ENCODE assay signal across 22 mouse cellular contexts in the genomic region with DNA sequence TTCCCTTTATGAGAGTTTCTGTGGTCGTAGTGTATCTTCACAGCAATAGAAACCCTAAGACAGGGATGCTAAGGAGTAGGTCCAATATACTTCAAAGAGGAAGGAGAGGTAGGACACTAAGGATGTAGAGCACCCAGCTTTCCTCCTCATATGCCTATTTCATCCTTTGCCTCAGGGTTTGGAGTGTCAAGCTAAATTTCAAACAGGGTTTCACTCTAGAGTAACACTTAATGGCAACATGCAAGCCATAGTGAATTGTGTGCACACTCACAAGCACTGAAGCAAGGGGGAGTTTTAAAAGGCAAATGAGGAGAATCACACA.
DNase-seq lines count a peak whose midpoint lies in the region; ATAC-seq and TF ChIP-seq lines count a peak whose summit lies in the region.
"Had no signal": no experiment of that assay in that cellular context is flagged by ENCODE, and none has a peak within 500 bp of the region (broad histone marks: within the 10 kb centered on the region; RNA-seq: fewer than 3 reads in every experiment).

No protein-coding gene starts in this region.

- H3K4me3 ChIP-seq in forebrain, embryonic 10.5 days, result no peak overlapping the region
- H3K4me3 ChIP-seq in forebrain, embryonic 11.5 days (ENCODE audit: low read depth, low read length), result no peak overlapping the region
- H3K4me3 ChIP-seq in midbrain, embryonic 15.5 days, result no peak overlapping the region
- H3K4me3 ChIP-seq in cerebellum, adult 2 months (replicated peaks; ENCODE audit: insufficient read depth, low read depth, low read length), result no peak overlapping the region
- H3K4me3 ChIP-seq: heart, embryonic 13.5 days; layer of hippocampus, adult 2 months; myocyte had no signal

- 38% methylated on average over 1 of the region's 1 CpGs for WGBS in forebrain, embryonic 10.5 days
- WGBS in forebrain, embryonic 11.5 days, result 12% methylated on average over 1 of the region's 1 CpGs
- 17% methylated on average over 1 of the region's 1 CpGs for WGBS in midbrain, embryonic 15.5 days
- 45% methylated on average over 1 of the region's 1 CpGs for WGBS in cerebellum, adult 2 months

- ATAC-seq in forebrain, embryonic 11.5 days (replicated peaks; ENCODE audit: low FRiP score), result no peak
- ATAC-seq in midbrain, embryonic 15.5 days (replicated peaks), result peak; percentile 71
- no peak for ATAC-seq in granulocyte monocyte progenitor cell, adult 5-6 weeks (replicated peaks; ENCODE audit: poor library complexity, severe bottlenecking)
- ATAC-seq: CD4-positive, CD25-positive, alpha-beta regulatory T cell, adult 4 months; lung, postnatal 0 days; Patski had no signal

- H3K9ac ChIP-seq in forebrain, embryonic 11.5 days (ENCODE audit: low read length), result no peak overlapping the region; the same call in 1 of the 2 replicates
- no peak overlapping the region for H3K9ac ChIP-seq in midbrain, embryonic 15.5 days
- H3K9ac ChIP-seq: heart, embryonic 13.5 days had no signal

- DNase-seq in forebrain, embryonic 10.5 days (ENCODE audit: extremely low spot score, low spot score), result no peak
- no peak for DNase-seq in forebrain, embryonic 11.5 days (ENCODE audit: low spot score)
- peak; percentile 32 for DNase-seq in retina, postnatal 1 day
- no peak for DNase-seq in retina, embryonic 14.5 days (ENCODE audit: low spot score)
- DNase-seq in cerebellum, adult 2 months, result no peak
- DNase-seq: adrenal gland, adult 8-10 months; cerebellum, adult 9-10 months; embryo, embryonic 11 days; heart, adult 18-20 months; kidney, adult 8-10 months; kidney, postnatal 14 days; layer of hippocampus, postnatal 36 days; liver; right cerebral cortex, adult 18-20 months had no signal

- TF ChIP-seq POLR2A in cerebellum, adult 2 months (IDR thresholded peaks at IDR 0.05; ENCODE audit: borderline replicate concordance, insufficient read depth, low read length), result no peak

- H3K27me3 ChIP-seq in forebrain, embryonic 10.5 days (ENCODE audit: poor library complexity, severe bottlenecking), result no peaks in the 10 kb centered on the region; the same call in 1 of the 2 replicates
- H3K27me3 ChIP-seq in forebrain, embryonic 11.5 days (ENCODE audit: control insufficient read depth, insufficient read depth, low read length), result no peaks in the 10 kb centered on the region
- H3K27me3 ChIP-seq in midbrain, embryonic 15.5 days (replicated peaks), result no peaks in the 10 kb centered on the region
- no peaks in the 10 kb centered on the region for H3K27me3 ChIP-seq in cerebellum, adult 2 months (ENCODE audit: control insufficient read depth, insufficient read depth, low read length)
- H3K27me3 ChIP-seq: heart, embryonic 13.5 days; Patski had no signal

- H3K4me2 ChIP-seq in forebrain, embryonic 11.5 days (ENCODE audit: low read depth, low read length, severe bottlenecking), result no peak overlapping the region
- peak overlapping the region; percentile 30; the same call in 1 of the 2 replicates for H3K4me2 ChIP-seq in midbrain, embryonic 15.5 days
- H3K4me2 ChIP-seq: heart, embryonic 13.5 days had no signal

- TF ChIP-seq CTCF in cerebellum, adult 2 months (IDR thresholded peaks at IDR 0.05; ENCODE audit: borderline replicate concordance, insufficient read depth, low read depth, low read length), result no peak

- H3K9me3 ChIP-seq in forebrain, embryonic 10.5 days, result no peaks in the 10 kb centered on the region
- H3K9me3 ChIP-seq in forebrain, embryonic 11.5 days (ENCODE audit: control insufficient read depth, low read length), result no peaks in the 10 kb centered on the region
- no peaks in the 10 kb centered on the region for H3K9me3 ChIP-seq in midbrain, embryonic 15.5 days
- H3K9me3 ChIP-seq: heart, embryonic 13.5 days had no signal

- peaks cover 18% of the 10 kb centered on the region for H3K4me1 ChIP-seq in forebrain, embryonic 10.5 days
- peaks cover 3% of the 10 kb centered on the region; the same call in 1 of the 2 replicates for H3K4me1 ChIP-seq in forebrain, embryonic 11.5 days (replicated peaks; ENCODE audit: control insufficient read depth, insufficient read depth, low read length)
- H3K4me1 ChIP-seq in midbrain, embryonic 15.5 days, result peaks cover 17% of the 10 kb centered on the region
- no peaks in the 10 kb centered on the region for H3K4me1 ChIP-seq in cerebellum, adult 2 months (ENCODE audit: control insufficient read depth, insufficient read depth, low read length)

- no peaks in the 10 kb centered on the region for H3K36me3 ChIP-seq in forebrain, embryonic 10.5 days (replicated peaks)
- H3K36me3 ChIP-seq in forebrain, embryonic 11.5 days (ENCODE audit: control insufficient read depth, insufficient read depth, low read length), result no peaks in the 10 kb centered on the region
- no peaks in the 10 kb centered on the region for H3K36me3 ChIP-seq in midbrain, embryonic 15.5 days (replicated peaks)
- H3K36me3 ChIP-seq: heart, embryonic 13.5 days had no signal

- H3K27ac ChIP-seq in forebrain, embryonic 10.5 days, result 0 out of 2 replicates have a peak overlapping the region, but pooled peaks have one; percentile 78
- H3K27ac ChIP-seq in forebrain, embryonic 11.5 days (ENCODE audit: low read depth, low read length), result no peak overlapping the region
- H3K27ac ChIP-seq in midbrain, embryonic 15.5 days, result peak overlapping the region; percentile 85
- H3K27ac ChIP-seq in cerebellum, adult 2 months (ENCODE audit: insufficient read depth, low read length), result no peak overlapping the region
- H3K27ac ChIP-seq: heart, embryonic 13.5 days; layer of hippocampus, adult 2 months had no signal

Comparison
In these comparisons a context has a peak if more than half of its experiments do, and no peak if none do; other contexts are left out.
1. H3K27ac ChIP-seq: peak in forebrain, embryonic 10.5 days (single experiment) and midbrain, embryonic 15.5 days (single experiment); none in forebrain, embryonic 11.5 days (single experiment) and cerebellum, adult 2 months (single experiment).